Mouse (Mus musculus) limb, embryonic 10.5 days (tissue): Measurements from ENCODE around the gene Fgfr2. TPM values are rescaled to one million over a fixed set of nuclear protein-coding genes. Genes with fewer than 3 reads are reported as not detected.

Experiments
- DNase-seq: peaks from one replicate; pipeline ENCODE4 v3.0.0-alpha.2; 2017; ENCODE audit warnings: low spot score
- H3K27ac ChIP-seq: fragments of 300-500 bp; sonication (generic); 2 replicates; pipeline ENCODE4 v1.5.1; 2016; ENCODE audit warnings: mild to moderate bottlenecking
- H3K27me3 ChIP-seq: fragments of 300-500 bp; sonication (generic); 2 replicates; pipeline ENCODE4 v1.6.1; 2016; ENCODE audit warnings: low read depth, mild to moderate bottlenecking; ENCODE audit not compliant: poor library complexity, severe bottlenecking
- H3K36me3 ChIP-seq: fragments of 300-500 bp; sonication (generic); 2 replicates; pipeline ENCODE4 v1.6.1; 2016; ENCODE audit warnings: mild to moderate bottlenecking, moderate library complexity
- H3K4me1 ChIP-seq: fragments of 300-500 bp; sonication (generic); 2 replicates; pipeline ENCODE4 v1.6.1; 2016
- H3K4me3 ChIP-seq: fragments of 300-500 bp; sonication (generic); 2 replicates; pipeline ENCODE4 v1.5.1; 2016; ENCODE audit warnings: mild to moderate bottlenecking, moderate library complexity
- H3K9me3 ChIP-seq: fragments of 300-500 bp; sonication (generic); replicated peaks from 2 replicates; pipeline ENCODE4 v1.6.1; 2016; ENCODE audit warnings: mild to moderate bottlenecking
- WGBS: fragments of 180-500 bp; shearing (Covaris S2); methylation state at CpG from one replicate; pipeline ENCODE4 v1.1.7; 2016; 5-methylcytosine and 5-hydroxymethylcytosine counted together
- polyA plus RNA-seq: library from polyadenylated mRNA; unstranded; fragments of >200 nt; fragmentation: Nextera tagmentation; extraction: Ambion mirVana; gene quantifications from 2 replicates; pipeline ENCODE4 v1.2.1, GENCODE M21; 2016

Fgfr2 gene
- polyA plus RNA-seq, 1 experiment from 2014 or later = 64.4 TPM

- Histone ChIP-seq H3K27ac (no peak overlapping the region), H3K9me3 (no peaks in the 10 kb centered on the region), H3K27me3 (no peaks in the 10 kb centered on the region), H3K4me3 (no peak overlapping the region), H3K36me3 (no peaks in the 10 kb centered on the region), H3K4me1 (peaks cover 12% of the 10 kb centered on the region)
- 82% methylated on average over 3 of the region's 3 CpGs for WGBS
- DNase-seq = no peak
Measured at GRCm38 (mm10) chr7:130788950-130789349, 2334.2 kb downstream of the Fgfr2 start.

GRCm38 (mm10) chr7:130787537-130787936 is 2335.6 kb downstream of the Fgfr2 start:
- no peak for DNase-seq
- 94% methylated on average over 4 of the region's 4 CpGs for WGBS
- no peaks in the 10 kb centered on the region for H3K9me3 ChIP-seq
- no peaks in the 10 kb centered on the region for H3K36me3 ChIP-seq
- no peak overlapping the region for H3K27ac ChIP-seq
- no peaks in the 10 kb centered on the region for H3K27me3 ChIP-seq
- 0 out of 2 replicates have a peak, but pooled peaks cover 3% of the 10 kb centered on the region for H3K4me1 ChIP-seq
- no peak overlapping the region for H3K4me3 ChIP-seq

GRCm38 (mm10) chr7:130786708-130787107 is 2336.4 kb downstream of the Fgfr2 start:
- no peaks in the 10 kb centered on the region for H3K27me3 ChIP-seq
- DNase-seq = no peak
- H3K9me3 ChIP-seq = no peaks in the 10 kb centered on the region
- 0 out of 2 replicates have a peak, but pooled peaks cover 3% of the 10 kb centered on the region for H3K4me1 ChIP-seq
- H3K36me3 ChIP-seq = no peaks in the 10 kb centered on the region
- H3K4me3 ChIP-seq = no peak overlapping the region
- WGBS = 81% methylated on average over 5 of the region's 5 CpGs
- H3K27ac ChIP-seq = no peak overlapping the region

- 90% methylated on average over 12 of the region's 12 CpGs for WGBS
- Histone ChIP-seq H3K4me1 (0 out of 2 replicates have a peak, but pooled peaks cover 3% of the 10 kb centered on the region), H3K36me3 (no peaks in the 10 kb centered on the region), H3K9me3 (no peaks in the 10 kb centered on the region), H3K27me3 (no peaks in the 10 kb centered on the region), H3K4me3 (no peak overlapping the region), H3K27ac (no peak overlapping the region)
- no peak for DNase-seq
Measured at GRCm38 (mm10) chr7:130785923-130786575, 2337.1 kb downstream of the Fgfr2 start.

- Histone ChIP-seq H3K27me3 (no peaks in the 10 kb centered on the region), H3K4me3 (no peak overlapping the region), H3K9me3 (no peaks in the 10 kb centered on the region), H3K4me1 (0 out of 2 replicates have a peak, but pooled peaks cover 3% of the 10 kb centered on the region), H3K36me3 (no peaks in the 10 kb centered on the region), H3K27ac (no peak overlapping the region)
- no peak for DNase-seq
- WGBS = 80% methylated on average over 5 of the region's 5 CpGs
Measured at GRCm38 (mm10) chr7:130782501-130783050, 2340.6 kb downstream of the Fgfr2 start.

- no peak for DNase-seq
- Histone ChIP-seq H3K4me1 (no peaks in the 10 kb centered on the region), H3K27ac (no peak overlapping the region), H3K4me3 (no peak overlapping the region), H3K9me3 (no peaks in the 10 kb centered on the region), H3K36me3 (no peaks in the 10 kb centered on the region), H3K27me3 (no peaks in the 10 kb centered on the region)
- 60% methylated on average over 5 of the region's 5 CpGs for WGBS
Measured at GRCm38 (mm10) chr7:130780866-130781419, 2342.2 kb downstream of the Fgfr2 start.

- Histone ChIP-seq H3K27me3 (no peaks in the 10 kb centered on the region), H3K4me1 (no peaks in the 10 kb centered on the region), H3K27ac (no peak within 1 kb of the TSS), H3K9me3 (no peaks in the 10 kb centered on the region), H3K4me3 (no peak within 1 kb of the TSS), H3K36me3 (no peaks in the 10 kb centered on the region)
- WGBS = 69% methylated on average over 9 of the region's 9 CpGs
- no peak for DNase-seq
Measured at GRCm38 (mm10) chr7:130773914-130774630, 2349.1 kb downstream of the Fgfr2 start, which contains the start of gene Btbd16. TSS of gene Btbd16 (plus strand) at chr7:130774069.

GRCm38 (mm10) chr7:130773171-130773830 is 2349.8 kb downstream of the Fgfr2 start:
- no peaks in the 10 kb centered on the region for H3K9me3 ChIP-seq
- no peaks in the 10 kb centered on the region for H3K36me3 ChIP-seq
- no peaks in the 10 kb centered on the region for H3K4me1 ChIP-seq
- no peak overlapping the region for H3K27ac ChIP-seq
- peak; percentile 58 for DNase-seq
- no peak overlapping the region for H3K4me3 ChIP-seq
- 65% methylated on average over 11 of the region's 11 CpGs for WGBS
- no peaks in the 10 kb centered on the region for H3K27me3 ChIP-seq

- DNase-seq = peak; percentile 83
- WGBS = 42% methylated on average over 3 of the region's 3 CpGs
- no peaks in the 10 kb centered on the region for H3K9me3 ChIP-seq
- peaks cover 6% of the 10 kb centered on the region for H3K36me3 ChIP-seq
- no peaks in the 10 kb centered on the region for H3K4me1 ChIP-seq
- H3K27me3 ChIP-seq = no peaks in the 10 kb centered on the region
- no peak overlapping the region for H3K27ac ChIP-seq
- no peak overlapping the region for H3K4me3 ChIP-seq
Measured at GRCm38 (mm10) chr7:130770707-130771106, 2352.4 kb downstream of the Fgfr2 start.

- Histone ChIP-seq H3K36me3 (peaks cover 24% of the 10 kb centered on the region), H3K27me3 (no peaks in the 10 kb centered on the region), H3K4me1 (no peaks in the 10 kb centered on the region), H3K4me3 (no peak overlapping the region), H3K27ac (no peak overlapping the region), H3K9me3 (no peaks in the 10 kb centered on the region)
- DNase-seq = no peak
- 87% methylated on average over 4 of the region's 4 CpGs for WGBS
Measured at GRCm38 (mm10) chr7:130768151-130768550, 2355.0 kb downstream of the Fgfr2 start.

GRCm38 (mm10) chr7:130766411-130767170 is 2356.6 kb downstream of the Fgfr2 start:
- Histone ChIP-seq H3K9me3 (no peaks in the 10 kb centered on the region), H3K27me3 (no peaks in the 10 kb centered on the region), H3K27ac (no peak overlapping the region), H3K4me3 (no peak overlapping the region), H3K4me1 (no peaks in the 10 kb centered on the region), H3K36me3 (peaks cover 24% of the 10 kb centered on the region)
- DNase-seq = no peak
- WGBS = 73% methylated on average over 30 of the region's 30 CpGs

- Histone ChIP-seq H3K4me3 (no peak overlapping the region), H3K27me3 (no peaks in the 10 kb centered on the region), H3K4me1 (no peaks in the 10 kb centered on the region), H3K9me3 (no peaks in the 10 kb centered on the region), H3K36me3 (peaks cover 45% of the 10 kb centered on the region), H3K27ac (no peak overlapping the region)
- no peak for DNase-seq
- WGBS = 96% methylated on average over 17 of the region's 17 CpGs
Measured at GRCm38 (mm10) chr7:130764160-130764559, 2359.0 kb downstream of the Fgfr2 start.
